Mouse (Mus musculus): Measurements from ENCODE around the gene Olfr697.
"Not testable (repeated sequence)": the region's sequence is repeated elsewhere in the genome, so short reads cannot be mapped to it uniquely, and the experiment has no call there.

- TF ChIP-seq POLR2A (IDR thresholded peaks at IDR 0.05; ENCODE audit: borderline replicate concordance, insufficient read depth, low read length); CTCF (IDR thresholded peaks at IDR 0.05; ENCODE audit: borderline replicate concordance, insufficient read depth, low read depth, low read length): not testable (repeated sequence)
Measured at GRCm38 (mm10) chr7:106707705-106708104, 34.5 kb downstream of the Olfr697 start.

All from cerebellum, adult 2 months (tissue).